Mouse (Mus musculus) CD4-positive, CD25-positive, alpha-beta regulatory T cell, adult 2 months (primary cell): Measurements from ENCODE around the gene Zfp579.
"Not testable (repeated sequence)": the region's sequence is repeated elsewhere in the genome, so short reads cannot be mapped to it uniquely, and the experiment has no call there.

Experiments
- DNase-seq: peaks from one replicate; pipeline ENCODE4 v3.0.0-alpha.2; 2012; ENCODE audit warnings: low read depth, low spot score

Gene Zfp579

DNA sequence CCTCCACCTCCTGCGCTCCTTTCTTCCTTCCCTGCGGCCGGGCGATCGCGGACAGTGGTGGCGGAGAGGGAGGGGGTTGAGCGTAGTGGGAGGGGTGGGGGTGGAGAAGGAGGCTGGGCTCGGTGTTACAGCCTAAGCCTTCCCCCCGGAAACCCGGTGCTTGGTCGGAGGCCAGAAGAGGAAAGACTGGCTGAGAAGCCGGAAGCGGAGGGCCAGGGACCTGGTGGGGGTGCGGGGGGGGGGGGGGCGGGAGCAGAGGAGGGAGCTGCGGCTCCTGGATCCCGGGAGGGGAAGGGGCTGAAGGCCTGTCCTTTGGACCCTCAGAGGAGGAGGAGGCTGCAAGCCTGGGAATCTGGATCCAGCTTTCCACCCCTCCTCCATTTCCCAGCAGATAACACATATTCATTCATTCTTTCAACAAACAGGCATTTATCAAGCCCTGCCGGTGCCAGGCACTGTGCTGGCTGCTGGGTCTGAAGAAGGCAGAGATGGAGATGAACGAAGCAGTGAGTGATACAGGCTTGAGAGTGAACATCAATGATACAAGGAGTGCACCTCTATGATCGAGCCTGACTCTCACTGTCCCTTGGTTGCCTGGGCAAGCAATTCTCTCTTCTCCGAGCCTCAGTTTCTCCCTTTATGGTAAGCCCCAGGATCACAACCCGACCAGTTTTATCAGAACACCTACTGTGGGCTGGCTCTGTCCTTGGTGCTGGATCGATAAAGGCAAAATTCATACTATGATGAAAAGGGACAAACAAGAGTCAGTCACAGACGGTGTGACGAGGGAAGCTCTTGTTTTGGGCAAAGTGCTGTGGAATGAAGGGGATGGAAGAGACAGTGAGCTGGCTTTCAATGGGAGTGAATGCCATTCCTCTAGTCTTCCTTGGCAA lies at the start of gene Zfp579:
Gene Zfp579, minus strand, starts transcription at position 156 of the 893 bp plus-strand sequence.
- peak; percentile 87 for DNase-seq

DNA sequence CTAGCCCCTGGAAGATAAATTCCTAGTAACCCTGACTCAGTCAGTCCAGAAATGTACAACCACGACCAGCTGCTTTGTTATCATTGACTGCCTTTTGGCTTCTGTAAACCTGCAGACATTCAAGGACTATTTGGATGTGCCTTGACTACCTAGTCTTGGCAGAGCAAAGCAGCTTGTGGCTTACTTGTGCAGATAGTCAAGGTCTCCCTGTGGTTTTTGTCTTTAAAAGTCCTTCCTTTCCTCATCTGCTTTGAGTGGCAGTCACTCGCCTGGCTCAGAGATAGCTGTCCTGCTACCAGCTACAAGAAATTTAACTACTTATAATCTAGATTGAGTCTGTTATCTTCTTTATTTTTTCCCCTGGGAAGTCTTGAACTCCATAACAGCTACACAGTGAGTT lies 49.0 kb upstream of the Zfp579 start:
- no peak for DNase-seq

DNA sequence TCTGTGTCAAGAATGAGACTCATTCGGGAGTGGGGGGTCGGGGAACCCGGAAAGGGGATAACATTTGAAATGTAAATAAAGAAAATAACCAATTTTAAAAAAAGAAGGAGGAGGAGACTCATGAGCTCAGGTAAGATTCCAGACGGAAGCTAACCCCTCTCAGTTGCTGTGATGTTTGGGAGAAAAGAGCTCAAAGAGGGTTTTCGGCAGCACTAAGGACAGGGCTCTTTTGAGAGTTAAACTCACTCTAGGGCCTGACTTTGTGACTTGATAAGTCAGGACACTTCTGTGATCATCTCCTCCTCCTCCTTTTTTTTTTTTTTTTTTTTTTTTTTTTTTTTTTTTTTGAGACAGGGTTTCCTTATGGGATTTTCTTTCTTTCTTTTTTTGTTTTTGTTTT lies 43.0 kb upstream of the Zfp579 start:
- no peak for DNase-seq

DNA sequence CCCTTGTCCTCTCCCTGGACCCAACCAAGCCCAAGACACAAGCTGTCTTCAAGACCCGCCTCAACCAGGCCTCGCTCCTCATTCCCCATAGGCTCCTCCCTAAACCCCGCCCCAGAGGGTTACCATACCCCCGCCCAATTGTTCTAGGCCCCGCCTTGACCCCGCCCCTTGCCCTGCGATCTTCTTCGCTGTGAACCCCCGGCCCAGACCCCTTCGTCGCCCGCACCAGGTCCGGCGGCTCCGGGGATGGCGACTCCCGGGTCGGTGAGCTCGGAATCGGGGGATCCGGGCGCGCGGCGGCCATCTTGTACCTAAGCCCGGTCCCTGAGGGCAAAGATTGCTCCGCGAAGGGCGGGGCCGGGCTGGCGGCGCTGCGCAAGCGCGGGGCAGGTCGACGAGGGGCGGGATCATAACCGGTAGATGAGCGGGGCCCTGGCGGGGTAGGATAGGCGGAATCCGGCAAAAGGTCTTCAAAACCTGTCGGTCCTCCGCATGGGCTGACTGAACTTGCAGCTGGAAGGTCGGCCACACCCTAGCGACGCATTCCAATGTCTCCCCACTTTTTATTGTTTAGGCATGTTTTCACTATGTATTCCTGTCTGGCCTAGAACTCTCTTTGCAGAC lies 42.3 kb upstream of the Zfp579 start, which contains the start of gene Zfp784:
Gene Zfp784, minus strand, starts transcription at position 338 of the 624 bp plus-strand sequence.
- DNase-seq: peak; percentile 97

DNA sequence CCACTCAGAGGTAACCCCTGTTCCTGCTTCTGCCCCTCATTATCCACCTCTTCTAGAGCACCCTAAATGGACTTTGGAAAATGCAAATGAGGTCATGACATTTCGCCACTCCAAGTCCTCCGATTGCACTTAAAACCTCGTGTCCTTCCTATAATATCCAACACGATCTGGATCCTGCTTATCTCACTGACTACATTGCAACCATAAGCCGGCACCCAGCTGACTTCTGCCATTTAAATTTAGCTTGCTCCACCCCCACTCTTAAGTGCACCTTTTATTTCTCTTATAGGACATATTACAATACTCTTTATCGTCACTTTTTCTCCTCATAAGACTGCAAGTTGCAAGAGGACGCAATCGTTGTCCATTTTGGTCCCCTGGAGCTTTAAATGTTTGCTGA lies 41.5 kb upstream of the Zfp579 start:
- no peak for DNase-seq

DNA sequence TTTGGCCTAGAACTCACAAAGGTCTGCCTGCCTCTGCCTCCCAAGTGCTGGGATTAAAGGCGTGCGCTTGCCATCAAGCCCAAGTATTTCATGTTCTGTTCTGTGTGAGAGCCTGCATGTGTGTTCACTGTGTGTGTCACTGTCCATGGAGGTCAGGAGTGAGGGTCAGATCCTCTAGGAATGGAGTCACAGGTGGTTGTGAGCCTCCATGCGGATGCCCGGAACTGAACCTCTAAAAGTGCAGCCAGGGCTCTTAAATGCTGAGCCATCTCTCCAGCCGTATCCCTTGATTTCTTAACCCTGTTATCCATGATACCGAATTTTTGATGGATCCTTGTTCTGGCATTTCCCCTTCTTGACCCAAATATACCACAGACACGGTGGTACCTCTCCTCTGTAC lies 41.1 kb upstream of the Zfp579 start:
- DNase-seq: no peak

DNA sequence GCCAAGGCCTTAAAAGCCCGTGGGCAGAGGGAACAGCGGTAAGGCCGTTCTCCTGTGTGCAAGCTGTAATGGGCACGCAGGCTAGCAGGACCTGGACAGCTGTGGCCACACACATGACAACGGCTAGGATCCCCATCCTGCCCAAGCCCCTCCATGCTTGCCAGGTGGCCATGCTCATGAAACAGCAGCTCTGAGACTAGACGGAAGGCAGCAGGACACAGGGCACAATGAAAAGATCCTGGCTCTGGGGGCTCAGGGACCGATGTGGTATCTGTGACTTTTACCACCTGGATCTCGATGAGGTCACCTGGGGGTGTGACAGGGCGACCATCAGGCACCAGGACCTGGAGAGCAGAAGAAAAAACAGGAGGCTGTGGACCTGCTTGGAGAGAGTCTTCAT lies 40.2 kb upstream of the Zfp579 start:
- DNase-seq: no peak

DNA sequence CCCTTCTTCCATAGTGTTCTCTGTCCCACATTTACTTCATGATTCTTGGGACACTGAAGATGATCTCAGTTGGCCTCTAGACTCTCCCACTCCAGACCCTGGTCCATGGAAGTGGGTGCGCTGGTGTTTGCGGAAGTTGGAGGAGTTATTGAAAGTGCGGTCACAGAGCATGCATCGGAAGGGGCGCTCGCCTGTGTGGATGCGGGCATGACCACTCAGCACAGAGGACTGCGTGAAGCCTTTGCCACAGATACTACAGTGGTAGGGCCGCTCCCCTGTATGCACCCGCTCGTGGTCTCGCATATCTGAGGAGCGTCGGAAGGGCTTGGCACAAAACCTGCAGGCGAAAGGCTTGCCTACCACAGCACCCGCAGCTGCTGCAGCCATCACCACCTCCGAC lies 39.7 kb upstream of the Zfp579 start:
- no peak for DNase-seq

DNA sequence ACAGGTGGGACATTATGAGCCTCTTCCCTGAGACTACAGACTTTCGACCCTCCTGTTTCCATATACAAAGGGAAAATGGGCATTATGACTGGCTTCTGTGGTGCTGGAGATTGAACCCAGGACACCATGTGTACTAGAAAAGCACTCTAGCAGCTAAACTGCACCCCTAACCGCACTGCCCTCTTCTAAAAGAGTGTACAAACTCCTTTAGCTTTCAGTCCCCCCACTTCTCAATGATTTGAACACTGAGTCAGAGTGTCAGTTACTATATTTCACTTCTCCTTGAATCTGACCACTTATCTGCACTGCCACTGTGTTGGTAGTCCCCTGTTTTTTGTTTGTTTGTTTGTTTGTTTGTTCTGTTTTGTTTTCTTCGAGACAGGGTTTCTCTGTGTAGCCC lies 37.9 kb upstream of the Zfp579 start, which contains the start of gene 4632433K11Rik:
Gene 4632433K11Rik, plus strand, starts transcription at position 301 of the 400 bp plus-strand sequence.
- DNase-seq: no peak

DNA sequence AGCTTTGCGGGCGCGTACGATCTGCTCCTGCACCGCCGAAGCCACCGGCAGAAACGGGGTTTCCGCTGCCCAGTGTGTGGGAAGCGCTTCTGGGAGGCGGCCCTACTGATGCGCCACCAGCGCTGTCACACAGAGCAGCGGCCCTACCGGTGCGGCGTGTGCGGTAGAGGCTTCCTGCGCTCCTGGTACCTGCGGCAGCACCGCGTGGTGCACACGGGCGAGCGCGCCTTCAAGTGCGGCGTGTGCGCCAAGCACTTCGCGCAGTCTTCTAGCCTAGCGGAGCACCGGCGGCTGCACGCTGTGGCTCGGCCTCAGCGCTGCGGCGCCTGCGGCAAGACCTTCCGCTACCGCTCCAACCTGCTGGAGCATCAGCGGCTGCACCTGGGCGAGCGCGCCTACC lies 35.5 kb upstream of the Zfp579 start:
- no peak for DNase-seq

DNA sequence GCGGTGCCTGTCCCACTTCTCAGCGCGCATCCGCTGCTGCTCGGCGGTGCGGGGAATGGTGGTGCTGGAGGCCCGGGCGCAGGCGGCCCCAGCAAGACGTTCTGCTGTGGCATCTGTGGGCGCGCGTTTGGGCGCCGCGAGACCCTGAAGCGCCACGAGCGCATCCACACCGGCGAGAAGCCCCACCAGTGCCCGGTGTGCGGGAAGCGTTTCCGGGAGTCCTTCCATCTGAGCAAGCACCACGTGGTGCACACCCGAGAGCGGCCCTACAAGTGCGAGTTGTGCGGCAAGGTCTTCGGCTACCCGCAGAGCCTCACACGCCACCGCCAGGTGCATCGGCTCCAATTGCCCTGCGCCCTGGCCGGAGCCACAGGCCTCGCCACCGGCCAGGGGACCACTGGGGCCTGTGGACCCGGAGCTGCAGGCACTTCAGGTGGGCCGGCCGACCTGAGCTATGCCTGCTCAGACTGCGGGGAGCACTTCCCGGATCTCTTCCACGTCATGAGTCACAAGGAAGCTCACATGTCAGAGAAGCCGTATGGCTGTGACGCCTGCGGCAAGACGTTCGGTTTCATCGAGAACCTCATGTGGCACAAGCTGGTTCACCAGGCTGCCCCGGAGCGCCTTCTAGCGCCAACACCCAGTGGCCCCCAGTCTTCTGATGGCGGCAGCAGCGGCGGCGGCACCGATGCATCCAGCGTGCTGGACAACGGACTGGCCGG lies 34.8 kb upstream of the Zfp579 start:
- no peak for DNase-seq

DNA sequence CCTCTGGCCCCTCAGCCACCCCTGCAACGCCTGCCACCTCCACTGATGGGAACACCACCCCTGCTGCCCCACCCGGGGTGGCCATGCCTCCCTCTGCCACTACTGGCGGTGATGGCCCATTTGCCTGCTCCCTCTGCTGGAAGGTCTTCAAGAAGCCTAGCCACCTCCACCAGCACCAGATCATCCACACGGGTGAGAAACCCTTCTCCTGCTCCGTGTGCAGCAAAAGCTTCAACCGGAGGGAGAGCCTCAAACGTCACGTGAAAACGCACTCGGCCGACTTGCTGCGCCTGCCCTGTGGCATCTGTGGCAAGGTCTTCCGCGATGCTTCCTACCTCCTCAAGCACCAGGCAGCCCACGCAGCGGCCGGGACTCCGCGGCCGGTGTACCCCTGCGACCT lies 34.0 kb upstream of the Zfp579 start:
- no peak for DNase-seq

DNA sequence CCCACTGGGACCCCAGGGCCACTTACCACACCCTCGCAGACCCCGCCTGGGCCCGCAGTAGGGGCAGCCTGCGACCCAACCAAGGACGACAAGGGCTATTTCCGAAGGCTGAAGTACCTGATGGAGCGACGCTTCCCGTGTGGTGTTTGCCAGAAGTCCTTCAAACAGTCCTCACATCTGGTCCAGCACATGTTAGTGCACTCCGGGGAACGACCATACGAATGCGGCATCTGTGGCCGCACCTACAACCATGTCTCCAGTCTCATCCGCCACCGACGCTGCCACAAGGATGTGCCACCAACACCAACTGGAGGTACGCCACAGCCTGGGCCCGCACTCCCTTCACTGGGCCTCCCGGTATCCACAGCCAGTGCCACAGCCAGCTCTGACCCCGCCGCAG lies 33.6 kb upstream of the Zfp579 start:
- DNase-seq: no peak

DNA sequence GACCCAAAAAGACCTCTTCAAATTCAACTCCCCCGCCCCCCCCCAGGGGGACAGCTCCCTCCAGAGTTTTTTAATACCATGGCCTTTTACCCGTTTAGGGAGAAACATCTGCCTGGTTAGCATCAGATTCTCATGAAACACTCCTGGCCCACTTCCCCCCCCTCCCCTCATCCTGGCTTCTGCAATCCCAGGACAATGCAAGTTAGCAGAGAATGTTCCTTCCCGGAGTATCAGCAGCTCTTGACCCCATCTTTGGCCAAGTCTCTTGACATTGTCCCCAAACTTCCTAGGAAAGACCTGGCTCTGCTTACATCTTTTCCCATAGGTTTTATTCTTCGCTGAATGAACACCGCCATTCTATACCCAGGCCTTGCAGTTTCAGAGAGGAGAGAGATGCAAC lies 25.2 kb upstream of the Zfp579 start:
- no peak for DNase-seq

DNA sequence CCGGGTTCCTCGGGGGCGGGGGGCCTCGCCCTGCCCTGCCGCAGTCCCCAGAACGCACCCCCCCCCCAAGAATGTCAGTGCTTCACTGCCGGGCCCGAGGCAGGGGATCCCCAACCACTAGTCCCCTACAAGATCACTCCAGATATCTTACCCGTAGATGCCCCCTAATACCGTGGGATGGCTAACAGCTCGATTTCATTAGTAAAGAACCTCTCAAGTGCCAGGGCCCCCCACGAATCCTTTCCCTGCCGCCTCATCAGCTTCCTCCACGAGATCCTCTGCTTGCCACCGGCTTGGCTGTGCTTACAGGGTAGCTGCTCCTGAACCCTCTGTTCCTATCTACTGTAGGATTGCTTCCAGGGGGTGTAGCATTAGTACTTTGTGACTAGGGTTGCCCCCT lies 24.7 kb upstream of the Zfp579 start:
- no peak for DNase-seq

DNA sequence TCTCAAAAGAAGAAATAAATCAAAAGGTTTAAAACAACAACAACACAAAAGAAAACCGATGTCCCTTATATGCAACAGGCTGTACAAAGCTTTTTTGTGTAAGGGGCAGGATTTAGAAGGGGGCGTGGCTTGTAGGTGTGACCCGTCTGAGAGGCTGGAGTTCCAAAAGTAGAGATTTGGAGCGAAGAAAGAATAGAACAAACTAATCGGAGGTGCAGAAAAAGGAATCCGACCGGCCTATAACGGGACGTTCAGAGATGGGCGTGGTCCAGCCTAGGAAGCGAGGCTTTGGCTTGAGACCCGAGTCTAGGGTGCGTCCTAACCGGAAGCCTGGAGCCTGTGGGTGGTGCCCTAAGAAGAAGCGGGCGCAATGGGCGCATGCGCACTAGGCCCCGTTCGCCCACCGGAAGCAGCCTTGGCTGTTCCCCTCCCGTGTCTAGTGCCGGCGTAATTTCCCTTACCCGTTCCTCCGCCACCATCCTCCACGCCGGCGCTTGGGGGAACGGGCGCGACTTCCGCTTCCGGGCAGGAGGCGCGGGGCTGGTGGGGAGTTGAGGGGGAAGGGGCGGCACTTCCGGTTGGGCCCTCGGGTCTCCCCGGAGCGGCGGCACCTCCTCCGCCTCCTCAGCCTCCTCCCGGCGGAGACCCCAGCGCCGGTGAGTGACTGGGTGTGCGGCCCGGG lies 24.2 kb upstream of the Zfp579 start, which contains the start of the genes Zfp865 and Ccdc106:
Gene Zfp865, plus strand, starts transcription at position 377 of the 682 bp plus-strand sequence.
Gene Ccdc106, plus strand, starts transcription at position 554 of the 682 bp plus-strand sequence.
- peak; percentile 100 for DNase-seq

DNA sequence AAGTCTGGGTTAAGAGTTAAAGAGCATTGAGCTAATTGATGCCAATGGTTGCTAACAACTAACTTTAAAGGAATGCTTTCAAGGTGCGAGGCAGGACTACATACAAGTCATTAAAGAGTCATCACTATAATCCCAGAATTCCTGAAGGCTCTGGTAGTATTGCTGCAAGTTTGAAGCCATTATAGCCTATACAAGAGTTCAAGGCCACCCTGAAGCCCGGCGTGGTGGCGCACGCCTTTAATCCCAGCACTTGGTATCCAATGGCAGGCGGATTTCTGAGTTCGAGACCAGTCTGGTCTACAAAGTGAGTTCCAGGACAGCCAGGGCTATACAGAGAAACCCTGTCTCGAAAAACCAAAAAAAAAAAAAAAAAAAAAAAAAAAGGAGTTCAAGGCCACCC lies 23.6 kb upstream of the Zfp579 start:
- DNase-seq: not testable (repeated sequence)

DNA sequence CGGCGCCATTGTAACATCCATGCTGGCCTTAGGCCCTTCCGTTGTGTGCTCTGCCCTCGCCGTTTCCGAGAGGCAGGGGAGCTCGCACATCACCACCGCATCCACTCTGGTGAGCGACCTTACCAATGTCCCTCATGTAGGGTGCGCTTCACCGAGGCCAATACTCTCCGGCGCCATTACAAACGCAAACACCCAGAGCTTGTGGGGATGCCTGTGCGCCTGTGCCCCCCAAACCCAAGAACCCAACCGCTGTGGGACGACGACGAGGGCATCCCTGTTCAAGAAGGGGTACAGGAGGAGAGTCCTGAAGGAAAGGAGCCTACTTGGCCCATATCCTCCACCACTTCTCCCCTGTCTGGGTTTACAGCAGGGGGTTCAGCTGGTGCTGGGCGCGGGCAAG lies 22.0 kb upstream of the Zfp579 start:
- DNase-seq: no peak

DNA sequence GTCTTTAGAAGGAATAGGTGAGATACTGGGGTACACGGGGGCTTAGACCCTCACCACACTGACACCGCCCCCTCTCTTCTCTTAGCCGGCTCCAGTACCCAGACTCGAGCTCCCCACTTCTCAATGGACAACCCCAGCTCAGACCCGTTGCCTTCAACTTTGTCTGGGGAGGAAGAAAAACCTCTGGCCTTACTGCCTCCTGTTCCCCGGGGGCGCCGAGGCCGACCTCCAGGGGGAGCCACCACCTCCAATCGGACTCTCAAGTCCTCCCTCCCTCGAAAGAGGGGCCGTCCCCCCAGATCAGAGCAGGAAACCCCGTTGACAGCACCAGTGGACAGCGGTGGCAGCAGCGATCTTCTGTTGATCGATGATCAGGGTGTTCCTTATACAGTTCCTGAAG lies 21.4 kb upstream of the Zfp579 start:
- DNase-seq: peak; percentile 43

DNA sequence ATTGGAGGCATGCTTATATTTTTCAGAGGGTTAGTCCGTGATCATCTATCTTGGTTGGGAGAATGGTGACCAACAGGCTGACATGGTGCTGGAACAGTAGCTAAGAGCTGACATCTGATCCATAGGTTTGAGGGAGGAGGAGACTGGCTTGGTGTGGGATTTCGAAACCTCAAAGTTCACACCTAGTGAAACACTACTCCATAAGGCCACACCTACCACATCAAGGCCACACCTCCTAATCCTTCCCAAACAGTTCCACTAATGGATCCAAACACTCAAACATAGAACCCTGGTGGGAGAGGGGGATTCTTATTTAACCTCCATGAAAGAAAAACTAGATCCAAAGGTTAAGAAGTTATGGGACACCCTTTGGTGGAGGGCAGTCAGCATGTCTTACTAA lies 21.0 kb upstream of the Zfp579 start:
- DNase-seq: no peak

DNA sequence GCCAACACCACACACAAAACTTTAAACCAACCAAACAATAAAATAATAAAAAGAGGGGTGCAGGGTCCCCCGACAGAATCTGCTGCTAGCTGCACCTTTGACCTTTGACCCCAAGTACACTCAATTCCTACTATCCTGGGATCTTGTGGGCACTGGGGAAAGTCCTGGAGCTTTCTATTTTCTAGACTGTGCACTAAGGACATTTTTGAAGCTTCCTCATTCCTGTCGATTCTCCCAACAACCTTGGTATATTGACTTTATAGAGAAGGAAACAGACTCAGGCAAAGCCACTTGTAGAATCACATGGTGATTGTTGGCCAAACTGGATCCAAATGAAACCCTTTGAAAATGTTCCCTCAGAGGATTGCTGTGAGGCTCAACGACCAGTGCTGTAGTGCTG lies 20.1 kb upstream of the Zfp579 start:
- DNase-seq: no peak
